Mouse (Mus musculus) regulatory T cell (primary cell): Measurements from ENCODE around the gene Tlr12.
"Not testable (repeated sequence)": the region's sequence is repeated elsewhere in the genome, so short reads cannot be mapped to it uniquely, and the experiment has no call there.

Experiments
- in situ Hi-C: fragments of 300-600 bp; cut with MboI, MseI; formaldehyde crosslinking; loops from one replicate; pipeline ENCODE4 v1.15.1; 2025; ENCODE audit warnings: high pct_unique_total_duplicates

The Tlr12 gene

GRCm38 (mm10) chr4:128620572-128620971 lies 2.2 kb upstream of the Tlr12 start:
- in situ Hi-C loops = no loop called here

GRCm38 (mm10) chr4:128618963-128619362 lies 544 bp upstream of the Tlr12 start:
- in situ Hi-C loops = loop anchor here (5.0 kb wide), 2 partner anchors 93 to 233 kb away; no protein-coding TSS in a partner anchor

GRCm38 (mm10) chr4:128617363-128618120 lies 877 bp downstream of the Tlr12 start:
- in situ Hi-C loops = loop anchor here (5.0 kb wide), 2 partner anchors 95 to 235 kb away; no protein-coding TSS in a partner anchor

- in situ Hi-C loops = loop anchor here (5.0 kb wide), 2 partner anchors 97 to 237 kb away; no protein-coding TSS in a partner anchor
Measured at GRCm38 (mm10) chr4:128615761-128616160, 2.7 kb downstream of the Tlr12 start.

GRCm38 (mm10) chr4:128613326-128613725 lies 5.1 kb downstream of the Tlr12 start:
- in situ Hi-C loops = no loop called here

- in situ Hi-C loops = not testable (repeated sequence)
Measured at GRCm38 (mm10) chr4:128611726-128612125, 6.7 kb downstream of the Tlr12 start.

GRCm38 (mm10) chr4:128610706-128611105 lies 7.7 kb downstream of the Tlr12 start:
- in situ Hi-C loops = no loop called here

- in situ Hi-C loops = no loop called here
Measured at GRCm38 (mm10) chr4:128609925-128610402, 8.5 kb downstream of the Tlr12 start, which contains the start of gene Zscan20. TSS of gene Zscan20 (minus strand) at chr4:128610098.

GRCm38 (mm10) chr4:128609276-128609924 lies 9.0 kb downstream of the Tlr12 start:
- in situ Hi-C loops = no loop called here

- in situ Hi-C loops = no loop called here
Measured at GRCm38 (mm10) chr4:128607661-128608060, 10.8 kb downstream of the Tlr12 start.

- in situ Hi-C loops = no loop called here
Measured at GRCm38 (mm10) chr4:128606586-128606985, 11.8 kb downstream of the Tlr12 start.

- in situ Hi-C loops = no loop called here
Measured at GRCm38 (mm10) chr4:128597801-128598560, 20.4 kb downstream of the Tlr12 start.

- in situ Hi-C loops = no loop called here
Measured at GRCm38 (mm10) chr4:128594062-128594461, 24.4 kb downstream of the Tlr12 start.

- in situ Hi-C loops = no loop called here
Measured at GRCm38 (mm10) chr4:128593286-128593685, 25.1 kb downstream of the Tlr12 start.

GRCm38 (mm10) chr4:128579182-128579581 lies 39.2 kb downstream of the Tlr12 start:
- in situ Hi-C loops = no loop called here

- in situ Hi-C loops = no loop called here
Measured at GRCm38 (mm10) chr4:128575811-128576210, 42.6 kb downstream of the Tlr12 start.
